Mouse (Mus musculus): ENCODE data around the gene Smyd3. TPM values are rescaled to one million over a fixed set of nuclear protein-coding genes. Genes with fewer than 3 reads are reported as not detected.
"Not testable (repeated sequence)": the region's sequence is repeated elsewhere in the genome, so short reads cannot be mapped to it uniquely, and the experiment has no call there.

Smyd3 gene
- polyA plus RNA-seq, 1 experiment from 2014 or later = 20.7 TPM

GRCm38 (mm10) chr1:179180546-179180945 is 337.3 kb downstream of the Smyd3 start:
- H3K4me1 ChIP-seq = peaks cover 25% of the 10 kb centered on the region
- DNase-seq (ENCODE audit: low spot score) = no peak
- 83% methylated on average over 3 of the region's 3 CpGs for WGBS
- no peak overlapping the region for H3K4me3 ChIP-seq
- H3K27ac ChIP-seq (replicated peaks) = no peak overlapping the region
- no peaks in the 10 kb centered on the region for H3K27me3 ChIP-seq (replicated peaks; ENCODE audit: low read depth, poor library complexity, severe bottlenecking)
- no peaks in the 10 kb centered on the region for H3K36me3 ChIP-seq (replicated peaks)
- no peaks in the 10 kb centered on the region for H3K9me3 ChIP-seq

- Histone ChIP-seq H3K36me3 (replicated peaks) (no peaks in the 10 kb centered on the region), H3K27me3 (replicated peaks; ENCODE audit: low read depth, poor library complexity, severe bottlenecking) (no peaks in the 10 kb centered on the region), H3K27ac (replicated peaks) (no peak overlapping the region), H3K9me3 (no peaks in the 10 kb centered on the region), H3K4me1 (peaks cover 23% of the 10 kb centered on the region), H3K4me3 (no peak overlapping the region)
- DNase-seq (ENCODE audit: low spot score) = peak; percentile 14
- WGBS = 59% methylated on average over 14 of the region's 14 CpGs
Measured at GRCm38 (mm10) chr1:179176861-179177658, 340.8 kb downstream of the Smyd3 start.

DNA sequence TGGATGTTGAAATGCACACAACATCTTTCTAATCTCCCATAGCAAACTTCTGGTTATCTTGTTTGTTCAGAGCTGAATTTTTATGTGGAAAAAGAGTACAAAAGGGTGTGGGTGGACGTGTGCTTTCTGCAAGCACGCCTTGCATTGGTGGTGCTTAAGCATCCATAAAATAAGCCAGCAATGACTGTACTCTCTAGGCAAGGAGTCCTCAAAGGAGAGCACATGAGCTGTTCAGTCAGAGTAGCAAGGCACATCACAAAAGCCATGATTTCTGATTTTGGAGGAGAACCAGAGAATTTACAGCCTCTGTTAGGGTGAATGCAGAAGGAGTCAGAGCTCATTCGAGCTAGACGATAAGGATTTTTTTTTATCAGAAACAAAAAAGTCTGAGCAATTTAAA is 343.6 kb downstream of the Smyd3 start:
- no peaks in the 10 kb centered on the region for H3K27me3 ChIP-seq (replicated peaks; ENCODE audit: low read depth, poor library complexity, severe bottlenecking)
- DNase-seq (ENCODE audit: low spot score) = no peak
- 90% methylated on average over 4 of the region's 4 CpGs for WGBS

DNA sequence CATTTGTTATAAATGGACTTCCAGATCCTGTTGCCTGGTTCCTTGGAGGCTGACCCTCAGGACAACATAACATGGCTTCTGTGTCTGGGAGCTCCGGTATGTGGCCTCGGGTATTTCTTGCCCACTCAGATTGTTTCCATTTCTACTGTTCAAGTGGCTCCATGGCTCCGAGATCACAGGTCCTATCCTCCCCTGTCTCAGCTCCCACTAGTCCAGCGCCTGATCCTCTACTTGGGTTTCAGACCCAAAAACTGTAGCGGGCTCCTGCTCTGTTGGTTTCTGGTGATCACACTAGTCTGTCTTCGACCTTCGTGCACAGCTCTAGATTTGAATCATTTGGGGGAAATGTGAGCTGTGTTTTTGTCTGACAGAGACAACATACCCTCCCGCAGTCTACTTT is 347.3 kb downstream of the Smyd3 start:
- DNase-seq (ENCODE audit: low spot score) = no peak
- Histone ChIP-seq H3K27ac (replicated peaks) (no peak overlapping the region), H3K9me3 (no peaks in the 10 kb centered on the region), H3K4me1 (peaks cover 21% of the 10 kb centered on the region), H3K4me3 (no peak overlapping the region), H3K36me3 (replicated peaks) (no peaks in the 10 kb centered on the region), H3K27me3 (replicated peaks; ENCODE audit: low read depth, poor library complexity, severe bottlenecking) (no peaks in the 10 kb centered on the region)
- 84% methylated on average over 8 of the region's 8 CpGs for WGBS

More for the DNA sequence above, 343.6 kb downstream of the Smyd3 start:
- no peaks in the 10 kb centered on the region for H3K9me3 ChIP-seq
- no peaks in the 10 kb centered on the region for H3K36me3 ChIP-seq (replicated peaks)
- H3K4me1 ChIP-seq = peaks cover 19% of the 10 kb centered on the region
- H3K4me3 ChIP-seq = no peak overlapping the region
- H3K27ac ChIP-seq (replicated peaks) = no peak overlapping the region

- DNase-seq (ENCODE audit: low spot score) = no peak
- WGBS = 93% methylated on average over 3 of the region's 3 CpGs
- H3K9me3 ChIP-seq = no peaks in the 10 kb centered on the region
Measured at GRCm38 (mm10) chr1:179169749-179170148, 348.1 kb downstream of the Smyd3 start.

GRCm38 (mm10) chr1:179169161-179169560 is 348.7 kb downstream of the Smyd3 start:
- Histone ChIP-seq H3K4me3 (no peak overlapping the region), H3K27ac (replicated peaks) (no peak overlapping the region), H3K4me1 (peaks cover 26% of the 10 kb centered on the region), H3K27me3 (replicated peaks; ENCODE audit: low read depth, poor library complexity, severe bottlenecking) (no peaks in the 10 kb centered on the region), H3K36me3 (replicated peaks) (no peaks in the 10 kb centered on the region), H3K9me3 (no peaks in the 10 kb centered on the region)
- DNase-seq (ENCODE audit: low spot score) = no peak
- WGBS = 89% methylated on average over 10 of the region's 10 CpGs

More at GRCm38 (mm10) chr1:179169749-179170148, 348.1 kb downstream of the Smyd3 start:
- no peaks in the 10 kb centered on the region for H3K27me3 ChIP-seq (replicated peaks; ENCODE audit: low read depth, poor library complexity, severe bottlenecking)
- H3K4me3 ChIP-seq = no peak overlapping the region
- no peaks in the 10 kb centered on the region for H3K36me3 ChIP-seq (replicated peaks)
- H3K27ac ChIP-seq (replicated peaks) = no peak overlapping the region
- H3K4me1 ChIP-seq = peaks cover 26% of the 10 kb centered on the region

- 92% methylated on average over 5 of the region's 5 CpGs for WGBS
Measured at GRCm38 (mm10) chr1:179164219-179164618, 353.6 kb downstream of the Smyd3 start.

DNA sequence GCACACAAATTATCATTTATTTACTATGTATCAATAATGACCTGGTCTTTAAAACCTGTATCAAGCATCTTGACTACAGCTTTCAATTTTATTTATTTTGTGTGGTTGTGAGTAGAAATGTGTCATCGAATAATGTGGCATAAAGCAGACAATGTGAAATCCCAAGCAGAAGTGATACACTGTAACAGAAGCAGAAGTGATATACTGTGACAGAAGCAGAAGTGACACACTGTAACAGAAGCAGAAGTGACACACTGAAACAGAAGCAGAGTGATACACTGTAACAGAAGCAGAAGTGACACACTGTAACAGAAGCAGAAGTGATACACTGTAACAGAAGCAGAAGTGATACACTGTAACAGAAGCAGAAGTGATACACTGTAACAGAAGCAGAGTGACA is 355.1 kb downstream of the Smyd3 start:
- WGBS = 92% methylated on average over 1 of the region's 1 CpGs
- not testable (repeated sequence) for H3K9me3 ChIP-seq; H3K27me3 ChIP-seq (replicated peaks; ENCODE audit: low read depth, poor library complexity, severe bottlenecking); DNase-seq (ENCODE audit: low spot score); H3K4me3 ChIP-seq; H3K27ac ChIP-seq (replicated peaks); H3K36me3 ChIP-seq (replicated peaks)
- H3K4me1 ChIP-seq = peaks cover 36% of the 10 kb centered on the region

More at GRCm38 (mm10) chr1:179164219-179164618, 353.6 kb downstream of the Smyd3 start:
- not testable (repeated sequence) for H3K9me3 ChIP-seq; H3K27me3 ChIP-seq (replicated peaks; ENCODE audit: low read depth, poor library complexity, severe bottlenecking); H3K36me3 ChIP-seq (replicated peaks); DNase-seq (ENCODE audit: low spot score); H3K27ac ChIP-seq (replicated peaks); H3K4me3 ChIP-seq
- peaks cover 46% of the 10 kb centered on the region for H3K4me1 ChIP-seq

DNA sequence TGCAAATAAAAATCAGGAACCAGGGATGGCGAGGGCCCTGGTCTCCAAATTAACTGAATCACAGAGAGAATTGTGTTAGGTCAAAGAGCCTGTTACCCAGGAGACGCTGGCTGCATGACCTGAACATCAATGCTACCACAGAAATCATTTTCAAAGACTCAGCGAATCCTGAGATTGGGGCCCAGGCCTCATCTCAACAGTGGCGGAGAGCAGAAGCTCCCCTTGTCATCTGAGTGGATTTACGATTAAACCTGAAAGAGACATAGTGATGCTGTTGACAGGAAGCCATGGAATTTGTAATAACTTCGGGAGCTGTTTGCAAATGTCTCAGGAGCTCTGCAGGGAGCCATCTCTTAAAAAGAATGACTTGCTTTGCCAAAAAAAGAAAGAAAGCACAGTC is 355.9 kb downstream of the Smyd3 start:
- H3K27me3 ChIP-seq (replicated peaks; ENCODE audit: low read depth, poor library complexity, severe bottlenecking) = no peaks in the 10 kb centered on the region
- peaks cover 34% of the 10 kb centered on the region for H3K4me1 ChIP-seq
- no peak for DNase-seq (ENCODE audit: low spot score)
- no peak overlapping the region for H3K27ac ChIP-seq (replicated peaks)
- no peaks in the 10 kb centered on the region for H3K36me3 ChIP-seq (replicated peaks)
- WGBS = 53% methylated on average over 6 of the region's 6 CpGs
- no peak overlapping the region for H3K4me3 ChIP-seq
- H3K9me3 ChIP-seq = no peaks in the 10 kb centered on the region

DNA sequence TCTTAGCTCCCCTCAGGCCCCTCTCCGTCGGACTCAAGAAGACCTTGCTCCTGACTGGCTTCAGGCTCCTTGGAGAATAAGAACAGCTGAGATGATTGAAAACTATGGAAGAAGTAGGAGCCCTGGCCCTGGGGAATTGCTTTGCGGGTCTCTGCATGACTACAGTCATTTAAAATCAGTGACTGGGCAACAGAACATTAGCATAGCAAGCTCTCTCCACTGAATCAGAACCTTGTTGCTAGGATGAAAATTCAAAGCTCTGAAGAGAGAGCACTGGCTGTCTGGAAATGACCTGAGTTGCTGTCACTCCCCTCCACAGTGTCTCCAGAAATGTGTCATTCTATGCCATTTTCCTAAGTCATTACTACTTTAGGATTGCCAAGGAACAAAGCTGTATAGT is 357.1 kb downstream of the Smyd3 start:
- peaks cover 27% of the 10 kb centered on the region for H3K4me1 ChIP-seq
- WGBS = 67% methylated on average over 3 of the region's 3 CpGs
- H3K27me3 ChIP-seq (replicated peaks; ENCODE audit: low read depth, poor library complexity, severe bottlenecking) = no peaks in the 10 kb centered on the region
- H3K27ac ChIP-seq (replicated peaks) = no peak overlapping the region
- no peak for DNase-seq (ENCODE audit: low spot score)
- no peaks in the 10 kb centered on the region for H3K36me3 ChIP-seq (replicated peaks)
- no peaks in the 10 kb centered on the region for H3K9me3 ChIP-seq
- no peak overlapping the region for H3K4me3 ChIP-seq

DNA sequence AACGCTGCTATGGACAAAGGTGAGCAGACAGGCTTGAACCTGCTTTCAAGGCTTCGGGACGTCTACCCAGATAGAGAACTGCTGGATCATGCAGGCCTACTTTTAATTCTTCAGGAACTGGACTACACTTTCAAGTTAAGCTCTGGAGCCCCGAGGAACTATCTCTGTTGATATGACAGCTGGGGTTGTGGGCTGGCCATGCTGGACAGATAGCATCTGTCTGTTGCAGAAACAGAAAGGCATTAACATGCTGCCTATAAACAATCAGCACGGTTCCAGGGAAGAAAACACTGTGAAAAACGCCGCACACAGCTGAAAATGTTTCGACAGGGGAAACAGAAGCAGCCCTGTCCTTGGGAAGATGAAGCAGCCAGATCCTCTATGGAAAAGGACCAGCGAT is 365.5 kb downstream of the Smyd3 start:
- no peaks in the 10 kb centered on the region for H3K36me3 ChIP-seq (replicated peaks)
- no peak overlapping the region for H3K27ac ChIP-seq (replicated peaks)
- H3K4me3 ChIP-seq = no peak overlapping the region
- H3K27me3 ChIP-seq (replicated peaks; ENCODE audit: low read depth, poor library complexity, severe bottlenecking) = no peaks in the 10 kb centered on the region
- H3K9me3 ChIP-seq = no peaks in the 10 kb centered on the region
- H3K4me1 ChIP-seq = peaks cover 14% of the 10 kb centered on the region
- WGBS = 85% methylated on average over 9 of the region's 9 CpGs
- DNase-seq (ENCODE audit: low spot score) = no peak

DNA sequence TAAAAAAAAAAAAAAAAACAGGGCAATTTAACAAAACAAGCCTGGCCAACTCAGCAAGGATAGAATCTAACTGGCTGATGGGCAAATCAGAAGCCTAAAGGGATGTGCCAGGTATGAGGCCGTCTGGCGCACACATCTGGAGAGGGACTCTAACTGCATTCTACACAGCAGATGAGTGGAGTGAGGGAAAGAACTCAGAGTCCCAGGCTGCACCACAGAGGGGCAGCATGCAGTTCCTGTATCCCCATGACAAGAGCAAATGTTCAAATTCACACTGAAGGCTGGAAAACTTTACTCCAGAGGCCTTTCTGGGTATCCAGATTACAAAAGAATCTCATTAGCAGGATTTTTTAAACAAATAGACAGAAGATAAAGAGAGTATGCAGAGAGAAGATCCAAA is 366.6 kb downstream of the Smyd3 start:
- Histone ChIP-seq H3K27me3 (replicated peaks; ENCODE audit: low read depth, poor library complexity, severe bottlenecking) (no peaks in the 10 kb centered on the region), H3K4me1 (peaks cover 25% of the 10 kb centered on the region), H3K27ac (replicated peaks) (no peak overlapping the region), H3K9me3 (no peaks in the 10 kb centered on the region), H3K36me3 (replicated peaks) (no peaks in the 10 kb centered on the region), H3K4me3 (no peak overlapping the region)
- DNase-seq (ENCODE audit: low spot score) = no peak
- WGBS = 71% methylated on average over 2 of the region's 2 CpGs

- H3K27ac ChIP-seq (replicated peaks) = no peak overlapping the region
- 87% methylated on average over 5 of the region's 5 CpGs for WGBS
- no peak for DNase-seq (ENCODE audit: low spot score)
- no peak overlapping the region for H3K4me3 ChIP-seq
- H3K9me3 ChIP-seq = no peaks in the 10 kb centered on the region
- H3K36me3 ChIP-seq (replicated peaks) = no peaks in the 10 kb centered on the region
- no peaks in the 10 kb centered on the region for H3K27me3 ChIP-seq (replicated peaks; ENCODE audit: low read depth, poor library complexity, severe bottlenecking)
- peaks cover 41% of the 10 kb centered on the region for H3K4me1 ChIP-seq
Measured at GRCm38 (mm10) chr1:179149468-179150140, 368.2 kb downstream of the Smyd3 start.

All from embryonic facial prominence, embryonic 10.5 days (tissue).